Mouse (Mus musculus) kidney, adult 18-20 months (tissue): Measurements from ENCODE around the gene Il1rapl2.

Source experiments
- DNase-seq: peaks from one replicate; pipeline ENCODE4 v3.0.0; 2021

Gene Il1rapl2

DNA sequence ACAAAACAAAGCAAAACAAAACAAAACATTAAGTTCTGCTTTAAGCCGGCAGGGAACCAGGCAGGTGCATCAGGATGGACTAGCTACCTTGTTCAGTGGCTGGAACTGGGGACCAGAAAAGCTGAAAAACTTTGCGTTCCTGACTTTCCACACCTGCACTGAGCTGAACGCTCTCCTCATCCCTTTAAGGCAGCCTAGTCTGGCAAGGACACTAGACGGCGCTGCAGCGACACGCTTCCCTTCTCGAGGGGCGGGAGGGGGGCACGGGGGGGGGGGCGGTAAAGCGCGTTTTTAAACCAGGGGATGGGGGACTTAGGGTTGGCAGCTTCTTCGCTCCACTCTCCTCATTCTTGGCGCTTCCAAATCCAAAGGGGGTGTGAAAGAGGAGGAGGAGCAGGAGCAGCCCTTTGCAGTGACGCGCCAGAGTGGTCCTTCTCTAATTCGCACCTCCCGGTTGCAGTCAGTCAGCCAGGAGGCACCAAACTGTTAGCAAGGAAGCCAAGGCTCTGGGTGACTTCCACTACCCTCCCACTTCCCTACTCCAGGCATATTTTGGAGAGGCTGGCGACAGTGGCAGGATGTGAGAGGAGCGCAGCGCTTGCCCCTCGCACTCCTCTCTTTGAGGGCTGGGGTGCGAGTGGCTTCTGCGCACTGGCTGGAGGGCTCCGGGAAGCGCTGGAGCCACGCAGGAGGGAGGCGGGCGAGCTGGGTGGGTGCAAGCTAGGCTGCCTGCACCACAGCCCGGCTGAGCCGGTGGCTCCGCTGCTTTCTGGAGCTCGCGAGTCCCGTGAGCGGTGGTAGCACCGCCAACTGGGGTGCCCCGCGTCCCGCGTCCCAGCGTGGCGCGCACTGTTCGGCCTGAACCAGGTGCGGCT is at the start of gene Il1rapl2:
Gene Il1rapl2 (plus strand): TSS at position 288 of the 875 bp plus-strand sequence.
- no peak for DNase-seq

GRCm38 (mm10) chrX:137548348-137548747 is 22.1 kb upstream of the Il1rapl2 start:
- no peak for DNase-seq

DNA sequence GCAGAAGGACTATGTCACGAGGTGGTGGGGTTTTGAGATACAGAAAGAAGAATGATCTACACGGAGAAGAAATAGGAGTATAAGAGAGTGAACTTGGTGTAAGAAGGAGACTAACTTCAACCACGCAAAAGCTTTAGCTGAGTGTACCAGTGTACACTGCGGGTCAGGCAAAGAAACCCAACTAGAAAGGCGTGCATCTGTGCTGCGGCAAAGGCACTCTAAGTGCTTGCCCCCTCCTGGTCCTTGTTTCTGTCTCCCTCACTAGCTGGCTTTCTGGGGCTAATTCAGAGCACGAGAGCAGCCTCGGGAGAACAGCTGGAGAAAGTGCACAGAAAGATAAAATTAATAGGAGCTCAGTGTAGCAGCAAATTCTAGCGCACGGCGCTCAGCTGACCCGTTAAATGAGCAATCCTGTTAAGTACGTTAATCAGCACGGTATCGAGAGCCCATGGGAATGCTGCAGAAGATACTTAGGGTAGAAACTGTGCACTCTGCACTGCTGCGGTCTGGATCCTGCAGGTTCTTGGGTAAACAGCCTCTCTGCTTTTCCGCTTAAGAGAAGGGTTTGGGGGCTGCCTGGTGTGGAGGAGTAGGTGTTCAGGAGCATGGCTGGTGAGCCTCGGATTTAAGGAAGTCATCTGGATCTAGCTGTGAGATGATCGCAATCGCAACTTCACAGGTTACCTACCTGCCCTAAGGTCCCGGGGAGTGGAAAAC is 778 bp upstream of the Il1rapl2 start:
- DNase-seq = no peak

- no peak for DNase-seq
These were observed 12.2 kb downstream of the Il1rapl2 start for GRCm38 (mm10) chrX:137582656-137583055.

DNA sequence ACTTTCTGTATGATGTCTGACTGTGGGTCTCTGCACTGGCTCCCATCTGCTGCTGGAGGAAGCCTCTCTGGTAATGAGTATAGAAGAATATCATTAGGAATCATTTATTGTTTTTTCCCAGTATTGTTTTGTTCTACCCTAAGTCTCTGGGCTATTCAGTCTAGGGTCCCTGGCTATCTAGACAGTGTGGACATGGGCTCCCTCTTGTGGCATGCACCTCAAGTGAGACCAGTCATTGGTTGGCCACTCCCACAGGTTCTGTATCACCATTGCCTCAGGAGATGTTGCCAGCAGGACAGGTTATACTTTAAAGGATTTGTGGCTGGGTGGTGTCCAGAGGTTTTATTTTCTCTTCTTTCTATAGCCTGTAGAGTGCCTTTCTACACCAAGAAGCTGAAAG is 50.3 kb downstream of the Il1rapl2 start:
- no peak for DNase-seq

DNA sequence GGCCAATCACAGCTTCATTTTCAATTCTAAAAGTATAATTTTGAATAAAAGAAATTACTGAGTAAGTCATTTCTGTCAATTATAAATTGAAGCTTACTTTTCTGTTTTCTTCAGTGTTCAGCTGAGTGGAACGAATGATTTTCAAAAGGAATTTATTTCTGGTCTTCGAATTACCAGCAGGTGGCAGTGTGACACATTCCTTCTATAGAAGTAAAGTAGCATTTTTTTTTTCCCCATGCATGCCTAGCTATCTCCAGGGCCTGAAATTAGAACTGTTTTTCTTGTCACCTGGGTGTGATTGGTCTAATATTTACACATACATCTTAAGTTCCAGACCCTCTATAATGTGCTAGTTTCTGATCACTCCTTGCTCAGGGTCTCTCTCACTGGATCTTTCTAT is 96.6 kb downstream of the Il1rapl2 start:
- DNase-seq = no peak

DNA sequence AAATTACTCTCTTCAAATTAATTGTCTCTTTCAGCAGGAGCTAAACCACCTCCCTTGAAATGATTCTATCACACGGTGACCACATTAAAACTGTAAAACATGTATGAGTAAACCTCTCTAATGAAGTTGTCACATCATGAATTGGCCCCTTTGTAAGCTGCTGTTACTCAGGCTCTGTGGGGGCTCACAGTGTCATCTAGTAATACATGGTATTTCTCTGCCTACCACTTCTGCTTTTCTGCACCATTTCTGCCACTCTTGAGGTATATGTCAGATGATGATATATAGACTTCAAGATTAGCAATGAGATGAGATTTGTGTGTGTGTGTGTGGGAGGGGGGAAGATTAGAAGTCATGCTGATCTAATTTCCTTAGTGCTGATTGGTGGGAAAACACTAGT is 117.6 kb downstream of the Il1rapl2 start:
- no peak for DNase-seq

DNA sequence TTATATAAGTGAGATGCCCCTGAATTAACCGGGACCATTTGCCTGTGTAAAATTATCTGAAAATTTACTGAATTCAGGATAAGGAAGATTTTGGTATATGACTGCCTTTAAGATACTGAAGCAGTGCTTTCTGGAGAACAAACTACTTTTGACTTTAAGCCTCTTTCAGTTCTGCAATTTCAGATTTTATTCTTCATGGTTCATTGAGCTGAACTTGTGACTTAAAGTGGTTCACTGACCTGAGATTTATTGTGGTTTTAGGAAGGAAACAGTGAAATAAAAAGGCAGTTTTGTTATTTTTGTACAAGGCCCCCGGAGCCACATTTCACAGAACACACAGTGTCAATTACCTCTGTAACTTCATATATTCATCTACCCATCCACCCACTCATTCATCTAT is 129.6 kb downstream of the Il1rapl2 start:
- DNase-seq = no peak

DNA sequence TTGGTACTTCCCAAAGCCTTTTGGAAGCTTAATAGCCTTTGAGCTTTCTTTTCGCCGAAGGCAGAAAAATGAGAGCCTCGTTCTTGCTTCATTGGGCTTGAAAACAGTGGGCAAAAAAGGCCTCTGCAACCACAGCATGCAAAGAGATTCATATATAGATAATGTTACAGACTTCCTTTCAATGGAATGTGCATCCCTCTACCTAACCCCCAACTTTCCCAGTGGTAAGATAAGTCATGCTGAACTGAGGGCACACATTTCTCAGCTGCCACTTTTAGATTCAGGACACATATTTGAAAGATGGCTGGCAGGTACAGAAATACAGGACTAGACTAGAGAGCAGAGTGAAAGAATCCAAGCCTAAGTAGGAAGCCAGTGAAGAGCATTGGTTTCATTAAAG is 185.1 kb downstream of the Il1rapl2 start:
- no peak for DNase-seq

DNA sequence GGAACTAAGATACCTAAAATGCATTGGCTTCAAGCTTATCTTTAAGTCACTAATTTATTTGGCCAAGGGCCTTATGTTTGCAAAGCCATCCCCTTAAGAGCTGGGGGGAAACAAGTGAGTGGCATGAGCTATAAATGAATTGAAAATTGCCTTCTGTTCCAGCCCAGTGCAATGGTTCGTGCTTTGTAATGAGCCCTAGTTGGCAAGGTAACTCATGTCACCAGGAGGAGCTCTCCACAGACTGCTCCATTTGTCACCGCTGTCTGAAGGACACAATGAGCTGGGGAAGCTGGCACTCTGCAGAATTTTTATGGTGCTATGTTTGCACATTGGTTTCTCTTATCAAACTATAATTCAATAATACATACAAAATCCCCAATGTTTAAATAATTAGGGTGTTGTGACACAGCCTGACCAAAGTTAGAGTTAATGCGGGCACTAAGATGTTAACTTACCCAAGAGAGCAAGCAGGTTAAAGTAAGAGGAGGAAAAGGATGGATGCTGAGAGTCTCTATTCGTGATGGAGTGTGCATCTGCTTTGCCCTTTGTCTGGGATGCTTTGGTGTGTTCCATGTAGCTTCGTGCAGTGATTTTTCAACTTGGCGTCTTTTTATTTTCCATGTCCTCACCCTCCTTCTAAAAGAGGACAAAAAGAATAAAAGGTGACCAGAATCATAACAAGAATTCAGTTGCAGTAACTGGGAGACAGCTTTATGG is 235.2 kb downstream of the Il1rapl2 start:
- DNase-seq = no peak

- no peak for DNase-seq
These were observed 236.1 kb downstream of the Il1rapl2 start for GRCm38 (mm10) chrX:137806231-137807114.

GRCm38 (mm10) chrX:137809526-137809925 is 239.1 kb downstream of the Il1rapl2 start:
- no peak for DNase-seq

DNA sequence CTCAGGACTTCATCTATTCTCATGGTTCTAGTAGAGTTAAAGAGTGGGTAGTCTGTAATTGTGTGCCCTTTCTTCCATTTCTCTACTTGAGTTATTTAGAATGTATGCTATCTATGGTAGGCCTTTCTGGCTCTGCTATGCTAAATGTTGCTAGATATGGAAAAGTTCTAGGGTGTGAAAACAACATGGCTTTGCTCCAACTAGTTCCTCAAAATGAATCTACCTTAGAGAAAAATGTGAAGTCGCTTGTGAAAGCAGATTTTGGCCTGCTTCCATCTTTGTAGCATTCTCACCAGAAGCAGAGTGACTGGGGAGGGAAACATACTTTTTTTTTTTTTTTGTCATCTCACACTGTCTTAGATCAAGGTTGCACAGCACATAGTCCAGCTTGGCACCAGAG is 241.7 kb downstream of the Il1rapl2 start:
- DNase-seq = no peak

DNA sequence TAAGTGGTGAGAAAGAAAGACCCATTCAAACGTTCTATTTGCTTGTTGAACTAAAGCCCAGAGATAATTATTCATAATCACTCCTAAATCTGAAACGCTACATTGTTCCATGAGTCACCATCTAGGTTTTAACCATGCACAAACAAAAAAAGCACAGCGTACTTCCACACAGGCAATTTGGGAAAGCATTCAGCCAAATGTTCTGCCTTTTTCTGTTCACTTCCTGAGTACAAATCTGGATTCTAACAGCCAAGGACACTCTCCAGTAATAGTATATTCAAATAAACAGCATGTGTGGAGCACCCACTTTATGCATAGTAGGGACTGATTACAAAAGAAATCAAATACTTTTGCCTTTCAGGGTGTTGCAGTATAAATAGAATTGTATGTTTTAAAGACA is 278.5 kb downstream of the Il1rapl2 start:
- DNase-seq = no peak

GRCm38 (mm10) chrX:137923490-137923889 is 353.1 kb downstream of the Il1rapl2 start:
- no peak for DNase-seq

DNA sequence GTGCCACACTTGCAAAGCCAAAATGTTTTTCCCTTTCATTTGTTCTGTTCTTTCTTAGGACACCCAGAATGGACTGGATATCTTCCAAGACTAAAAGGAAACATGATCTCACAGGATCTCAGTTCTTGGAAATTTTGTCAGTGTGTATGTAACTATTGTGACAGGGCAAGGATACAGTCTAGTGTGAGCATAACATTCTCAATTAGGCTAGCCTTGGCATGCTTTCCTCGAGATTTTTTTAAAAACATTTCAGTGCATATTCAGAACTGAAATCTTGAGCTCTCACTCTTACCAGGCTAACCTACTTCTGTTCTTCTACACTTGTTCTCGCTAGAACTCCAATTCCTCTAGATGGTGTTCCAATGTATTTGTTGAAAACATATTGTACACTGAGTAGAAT is 356.4 kb downstream of the Il1rapl2 start:
- DNase-seq = no peak

DNA sequence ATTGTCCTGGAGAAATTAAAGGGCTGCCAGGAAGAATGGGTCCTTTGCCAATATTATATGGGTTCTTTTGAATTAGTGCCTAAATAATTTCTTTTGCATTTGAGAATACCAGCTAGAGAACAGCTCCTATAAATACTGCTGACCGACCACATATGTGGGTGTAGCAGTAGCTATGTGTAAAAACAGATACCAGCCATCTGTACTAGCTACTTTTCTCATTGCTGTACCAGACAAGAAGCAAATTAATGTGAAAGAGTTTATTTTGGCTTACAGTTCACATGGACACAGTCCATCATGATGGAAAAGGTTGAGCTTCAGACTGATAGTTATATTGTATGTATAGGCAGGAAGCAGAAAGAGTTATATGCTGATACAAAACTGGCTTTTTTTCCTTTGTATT is 377.3 kb downstream of the Il1rapl2 start:
- no peak for DNase-seq

DNA sequence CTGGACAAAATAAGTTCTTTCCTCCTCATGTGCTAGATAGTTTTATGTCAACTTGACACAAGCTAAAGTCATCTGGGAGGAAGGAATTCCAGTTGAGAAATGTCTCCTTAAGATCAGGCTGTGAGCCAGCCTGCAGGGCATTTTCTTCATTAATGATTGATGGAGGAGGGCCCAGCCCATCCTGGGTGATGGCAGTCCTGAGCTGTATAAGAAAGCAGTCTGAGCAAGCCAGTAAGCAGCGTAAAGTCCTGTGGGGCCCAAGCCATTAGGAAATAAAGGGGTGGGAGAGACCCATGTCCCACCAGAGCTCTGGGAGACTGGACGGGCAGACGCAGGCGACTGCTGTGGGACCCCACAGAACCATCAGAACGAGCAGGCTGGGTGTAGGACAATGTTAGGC is 400.9 kb downstream of the Il1rapl2 start:
- peak; percentile 2 for DNase-seq

- DNase-seq = no peak
These were observed 472.7 kb downstream of the Il1rapl2 start for GRCm38 (mm10) chrX:138043113-138043512.

DNA sequence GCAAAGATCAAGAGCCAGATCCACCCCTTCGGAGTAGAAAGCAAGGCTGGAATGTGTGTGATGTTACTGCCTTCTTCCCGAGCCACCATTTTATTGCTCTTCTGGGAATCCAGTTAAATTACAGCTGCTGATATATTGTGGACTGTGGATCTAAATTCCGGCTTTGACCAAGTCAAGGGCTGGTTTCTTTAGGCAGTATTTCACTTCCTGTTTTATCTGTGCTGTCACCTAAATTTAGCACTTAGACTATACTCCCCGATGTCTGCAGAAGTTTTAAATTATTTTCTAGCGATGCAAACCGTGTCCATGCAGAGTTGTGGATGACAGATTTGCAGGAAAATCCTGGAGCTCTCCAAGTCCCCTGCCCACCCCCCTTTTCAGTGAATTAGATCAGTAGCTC is 533.5 kb downstream of the Il1rapl2 start:
- DNase-seq = no peak

GRCm38 (mm10) chrX:138104668-138105067 is 534.3 kb downstream of the Il1rapl2 start:
- DNase-seq = no peak

GRCm38 (mm10) chrX:138170146-138170545 is 599.7 kb downstream of the Il1rapl2 start:
- peak; percentile 2 for DNase-seq

DNA sequence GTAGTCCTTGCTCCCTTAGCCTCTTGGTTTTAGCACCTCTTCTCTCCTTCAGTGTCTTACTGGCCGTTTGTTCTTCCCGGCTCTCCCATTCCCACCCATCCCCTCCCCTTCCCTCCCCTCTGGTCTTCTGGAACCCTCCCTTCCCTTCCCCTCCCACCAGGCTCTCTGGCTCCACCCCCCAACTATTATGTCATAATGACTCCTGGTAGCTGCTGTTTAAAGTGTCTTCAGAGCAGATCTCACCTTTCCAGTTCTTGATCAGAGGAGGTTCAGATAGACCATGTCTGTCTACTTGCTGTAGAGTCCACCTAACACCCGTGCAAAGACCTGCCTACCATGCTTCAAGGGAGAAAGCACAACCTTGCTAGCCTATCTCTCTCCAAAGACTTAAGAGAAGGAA is 639.1 kb downstream of the Il1rapl2 start, which contains the start of gene Tex13a:
Gene Tex13a (minus strand): TSS at position 101 of the 400 bp plus-strand sequence.
- DNase-seq = no peak
